ENCODE assay signal across 8 mouse cellular contexts in the genomic region with DNA sequence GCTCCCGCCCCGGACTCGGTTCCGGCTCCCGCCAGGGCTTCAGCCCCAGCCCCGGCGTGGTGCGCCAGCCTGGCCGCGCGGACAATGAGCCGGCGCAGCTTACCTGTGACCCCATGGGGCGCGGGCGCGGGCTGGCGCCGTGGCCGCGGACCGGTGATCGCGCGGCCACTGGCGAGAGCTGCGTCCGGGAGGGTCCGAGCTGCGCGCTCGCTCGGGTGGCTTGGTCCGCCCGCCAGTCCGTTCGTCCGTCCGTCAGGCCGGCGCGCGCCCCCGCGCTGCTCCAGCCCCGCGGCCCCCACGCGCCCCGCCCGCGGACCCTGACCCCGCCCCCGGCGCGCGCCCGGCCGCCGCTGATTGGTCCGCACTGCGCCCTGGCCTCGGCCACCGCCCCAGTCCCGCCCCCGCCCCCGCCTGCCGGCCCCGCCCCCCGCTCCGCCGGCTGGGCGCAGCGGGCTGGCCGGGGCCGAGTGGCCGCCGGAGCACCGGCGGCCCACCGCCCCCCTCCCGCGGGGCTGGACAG. TPM values are rescaled to one million over a fixed set of nuclear protein-coding genes. Genes with fewer than 3 reads are reported as not detected.
A peak's percentile ranks its signal among the peaks of the same experiment; 100 is the strongest.
DNase-seq lines count a peak whose midpoint lies in the region; ATAC-seq and TF ChIP-seq lines count a peak whose summit lies in the region.

A gene (minus strand): TSS at position 274 of the 520 bp plus-strand sequence.

- peak within 1 kb of the TSS; percentile 31 for H3K4me3 ChIP-seq in C2C12 (ENCODE audit: insufficient read depth, poor library complexity, severe bottlenecking)
- H3K4me3 ChIP-seq in heart, embryonic 16.5 days (ENCODE audit: low read length): peak within 1 kb of the TSS; percentile 82
- peak within 1 kb of the TSS; percentile 92 for H3K4me3 ChIP-seq in neural tube, embryonic 14.5 days (ENCODE audit: low read depth, low read length)
- peak within 1 kb of the TSS; percentile 90 for H3K4me3 ChIP-seq in testis, adult 2 months (ENCODE audit: control insufficient read depth, low read depth, low read length)

- peak within 1 kb of the TSS; percentile 99 for H3K4me2 ChIP-seq in heart, embryonic 16.5 days (ENCODE audit: low read depth, low read length)
- H3K4me2 ChIP-seq in neural tube, embryonic 14.5 days (ENCODE audit: low read depth, low read length): peak within 1 kb of the TSS; percentile 91

- no peaks in the 10 kb centered on the region for H3K9me3 ChIP-seq in heart, embryonic 16.5 days (replicated peaks; ENCODE audit: control insufficient read depth, low read length)
- no peaks in the 10 kb centered on the region for H3K9me3 ChIP-seq in neural tube, embryonic 14.5 days (ENCODE audit: control insufficient read depth, low read length)

- H3ac ChIP-seq in C2C12 (ENCODE audit: control insufficient read depth, insufficient read length, low read depth): peak within 1 kb of the TSS; percentile 76

- peaks cover 12% of the 10 kb centered on the region for H3K4me1 ChIP-seq in heart, embryonic 16.5 days (ENCODE audit: control insufficient read depth, insufficient read depth, low read length)
- H3K4me1 ChIP-seq in neural tube, embryonic 14.5 days (ENCODE audit: control insufficient read depth, insufficient read depth, low read length): peaks cover 5% of the 10 kb centered on the region
- H3K4me1 ChIP-seq in testis, adult 2 months (ENCODE audit: control insufficient read depth, insufficient read depth, low read length): peaks cover 29% of the 10 kb centered on the region

- ATAC-seq in erythroid progenitor cell, adult 5-6 weeks (replicated peaks; ENCODE audit: low FRiP score, poor library complexity, severe bottlenecking): peak; percentile 36
- peak; percentile 91 for ATAC-seq in heart, embryonic 16.5 days (replicated peaks; ENCODE audit: extremely low read depth, insufficient read depth, low FRiP score)
- peak; percentile 91 for ATAC-seq in neural tube, embryonic 14.5 days (ENCODE audit: low read depth)

- TF ChIP-seq POLR2A in testis, adult 2 months (IDR thresholded peaks at IDR 0.05; ENCODE audit: control insufficient read depth, low read depth, low read length): peak; percentile 8; the same call in 1 of the 2 replicates

- H3K27me3 ChIP-seq in C2C12 (ENCODE audit: control insufficient read depth, insufficient read depth, insufficient read length): peaks cover 59% of the 10 kb centered on the region
- peaks cover 3% of the 10 kb centered on the region; the same call in 1 of the 2 replicates for H3K27me3 ChIP-seq in heart, embryonic 16.5 days (ENCODE audit: control insufficient read depth, insufficient read depth, low read length)
- H3K27me3 ChIP-seq in neural tube, embryonic 14.5 days (ENCODE audit: control insufficient read depth, insufficient read depth, low read length): peaks cover 4% of the 10 kb centered on the region; the same call in 1 of the 2 replicates
- no peaks in the 10 kb centered on the region for H3K27me3 ChIP-seq in testis, adult 2 months (ENCODE audit: control insufficient read depth, insufficient read depth, low read length)

- H3K9ac ChIP-seq in heart, embryonic 16.5 days (ENCODE audit: low read length): peak within 1 kb of the TSS; percentile 87
- H3K9ac ChIP-seq in neural tube, embryonic 14.5 days (replicated peaks; ENCODE audit: low read depth, low read length): peak within 1 kb of the TSS; percentile 89

- WGBS in heart, embryonic 16.5 days: under 1% methylated on average over 66 of the region's 83 CpGs
- WGBS in neural tube, embryonic 14.5 days: 0% methylated on average over 18 of the region's 83 CpGs

- peak; percentile 83 for DNase-seq in brain, adult 2 months (ENCODE audit: low read depth, low spot score)
- DNase-seq in kidney, postnatal 25 days: peak; percentile 90 to 97
- DNase-seq in lung, adult 18-20 months: peak; percentile 83 to 87

- no peak for TF ChIP-seq CTCF in C2C12 (IDR thresholded peaks at IDR 0.05; ENCODE audit: control insufficient read depth, insufficient read depth, insufficient read length)
- TF ChIP-seq CTCF in testis, adult 2 months (IDR thresholded peaks at IDR 0.05; ENCODE audit: control insufficient read depth, insufficient read depth, insufficient replicate concordance, low read depth, low read length): no peak

- H3K79me3 ChIP-seq in C2C12 (ENCODE audit: low read depth): no peaks in the 10 kb centered on the region

- no peaks in the 10 kb centered on the region for H3K79me2 ChIP-seq in C2C12 (ENCODE audit: control insufficient read depth, insufficient read depth)

- no peaks in the 10 kb centered on the region for H3K36me3 ChIP-seq in C2C12 (ENCODE audit: control insufficient read depth, insufficient read depth)
- no peaks in the 10 kb centered on the region for H3K36me3 ChIP-seq in heart, embryonic 16.5 days (ENCODE audit: control insufficient read depth, insufficient read depth)
- no peaks in the 10 kb centered on the region for H3K36me3 ChIP-seq in neural tube, embryonic 14.5 days (ENCODE audit: control insufficient read depth, insufficient read depth, low read length)
- no peaks in the 10 kb centered on the region for H3K36me3 ChIP-seq in testis, adult 2 months (ENCODE audit: control insufficient read depth, insufficient read depth, low read length)

- H3K27ac ChIP-seq in heart, embryonic 16.5 days (ENCODE audit: low read length): peak within 1 kb of the TSS; percentile 80
- peak within 1 kb of the TSS; percentile 68 for H3K27ac ChIP-seq in neural tube, embryonic 14.5 days (ENCODE audit: low read depth, low read length)
- peak within 1 kb of the TSS; percentile 73 for H3K27ac ChIP-seq in testis, adult 2 months (ENCODE audit: control insufficient read depth, insufficient read depth, low read depth, low read length)

TF ChIP-seq in C2C12, 6 proteins besides CTCF, POLR2A, EP300 and RAD21:
- no peak for TF ChIP-seq MYOD1 (IDR thresholded peaks at IDR 0.05; ENCODE audit: control insufficient read depth, insufficient read length, low read depth)
TF ChIP-seq in C2C12: peak in this region for 0.

RNA-seq across cellular contexts. Expression of the gene that starts here (rescaled TPM):
- 0.68 TPM for polyA plus RNA-seq in C2C12 (2012; fragmentation: generic; extraction: Trizol)
- 12.2 and 12.3 TPM in 2 replicates for total RNA-seq in erythroid progenitor cell, adult 5-6 weeks (2015; ENCODE audit: low replicate concordance)
- total RNA-seq in erythroid progenitor cell, adult 5-6 weeks (2017; ENCODE audit: low replicate concordance): 7.5 and 15.5 TPM in 2 replicates
- 9.8 and 10.3 TPM in 2 replicates for polyA plus RNA-seq in heart, embryonic 16.5 days (2015; fragmentation: Nextera tagmentation; extraction: Ambion mirVana)
- 18.2 and 22.8 TPM in 2 replicates for polyA plus RNA-seq in neural tube, embryonic 14.5 days (2014; fragmentation: Nextera tagmentation; extraction: Ambion mirVana)
- polyA plus RNA-seq in testis, adult 2 months (2012; rRNA removed): 8.3 and 10.1 TPM in 2 replicates

Comparison
In these comparisons a context has a peak if more than half of its experiments do, and no peak if none do; other contexts are left out.
1. Peak in every context shown above with its lines: DNase-seq, ATAC-seq, H3K4me3 ChIP-seq and H3K27ac ChIP-seq.
2. H3K4me3 ChIP-seq: peak in every context shown above with its lines; median percentile 92 in neural tube, embryonic 14.5 days; 90 in testis, adult 2 months; 82 in heart, embryonic 16.5 days; 31 in C2C12.
3. ATAC-seq: peak in every context shown above with its lines; median percentile 91 in heart, embryonic 16.5 days; 91 in neural tube, embryonic 14.5 days; 36 in erythroid progenitor cell, adult 5-6 weeks.